Mouse (Mus musculus): ENCODE data around the gene Rps8. TPM values are rescaled to one million over a fixed set of nuclear protein-coding genes. Genes with fewer than 3 reads are reported as not detected.

The Rps8 gene
- polyA plus RNA-seq, 1 experiment from 2014 or later: 478 TPM

DNA sequence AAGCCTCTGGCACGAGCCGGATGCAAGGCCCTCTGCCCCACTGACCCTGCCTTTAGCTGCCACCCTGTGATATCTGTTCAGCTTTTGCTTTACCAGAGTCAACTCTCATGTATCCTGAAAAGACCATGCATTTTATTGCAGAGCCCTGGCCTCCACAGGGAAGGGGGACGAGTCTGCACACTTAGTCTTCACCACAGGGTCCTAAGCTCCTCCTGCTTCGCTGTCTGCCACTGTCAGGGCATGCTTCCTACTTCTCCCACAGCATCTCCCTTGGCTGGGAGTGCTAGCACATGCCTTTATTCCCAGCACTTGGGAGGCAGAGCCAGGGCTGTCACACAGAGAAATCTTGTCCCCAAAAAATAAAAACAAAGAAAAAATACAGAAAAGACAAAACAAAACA is 5.1 kb upstream of the Rps8 start:
- H3K9ac ChIP-seq (replicated peaks): no peak overlapping the region
- H3K27ac ChIP-seq (replicated peaks): no peak overlapping the region
- WGBS: 71% methylated on average over 4 of the region's 4 CpGs
- H3K4me3 ChIP-seq: no peak overlapping the region
- no peaks in the 10 kb centered on the region for H3K9me3 ChIP-seq
- no peak overlapping the region for H3K4me2 ChIP-seq (replicated peaks)
- H3K4me1 ChIP-seq: 0 out of 2 replicates have a peak, but pooled peaks cover 4% of the 10 kb centered on the region
- no peaks in the 10 kb centered on the region for H3K27me3 ChIP-seq
- 0 out of 2 replicates have a peak, but pooled peaks have one; percentile 63 for ATAC-seq (replicated peaks)
- peaks cover 17% of the 10 kb centered on the region for H3K36me3 ChIP-seq

DNA sequence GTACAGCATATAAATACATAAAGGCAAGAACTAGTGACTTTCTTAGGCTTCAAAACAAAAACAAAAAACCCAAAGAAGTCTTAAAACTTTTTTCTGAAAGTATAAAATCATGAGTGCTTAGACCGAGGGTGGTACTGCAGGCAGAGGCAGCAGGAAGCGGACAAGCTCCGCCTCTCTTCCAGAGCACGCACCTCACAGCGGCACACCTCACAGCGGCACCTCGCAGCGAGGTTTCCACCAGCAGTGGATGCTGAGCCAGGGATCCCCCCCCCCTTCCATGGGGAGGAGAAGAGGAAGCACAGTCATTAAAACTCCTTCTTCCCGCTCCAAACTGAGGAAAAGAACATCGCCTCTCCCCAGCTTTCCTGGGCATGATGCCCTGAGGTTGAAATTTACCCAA is 3.6 kb upstream of the Rps8 start:
- H3K4me1 ChIP-seq: peaks cover 11% of the 10 kb centered on the region
- no peaks in the 10 kb centered on the region for H3K27me3 ChIP-seq
- no peak overlapping the region for H3K9ac ChIP-seq (replicated peaks)
- H3K4me2 ChIP-seq (replicated peaks): no peak overlapping the region
- no peak overlapping the region for H3K27ac ChIP-seq (replicated peaks)
- no peaks in the 10 kb centered on the region for H3K9me3 ChIP-seq
- no peak for ATAC-seq (replicated peaks)
- peaks cover 4% of the 10 kb centered on the region; the same call in 1 of the 2 replicates for H3K36me3 ChIP-seq
- 80% methylated on average over 10 of the region's 10 CpGs for WGBS
- H3K4me3 ChIP-seq: no peak overlapping the region

DNA sequence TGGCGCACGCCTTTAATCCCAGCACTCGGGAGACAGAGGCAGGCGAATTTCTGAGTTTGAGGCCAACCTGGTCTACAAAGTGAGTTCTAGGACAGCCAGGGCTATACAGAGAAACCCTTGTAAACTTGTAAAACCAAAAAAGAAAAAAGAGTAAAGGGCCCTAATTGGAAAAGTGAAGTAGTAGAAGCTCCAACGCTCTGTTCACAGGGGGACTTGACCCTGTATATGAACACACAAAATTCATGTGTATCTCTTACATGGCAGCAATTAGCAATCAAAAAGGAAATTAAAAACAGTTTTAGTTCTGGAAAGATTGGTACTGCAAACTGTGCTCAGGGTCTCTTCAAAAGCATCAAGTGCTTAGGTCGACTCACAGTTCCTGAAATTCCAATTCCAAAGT is 329 bp upstream of the Rps8 start:
- peak overlapping the region; percentile 92 for H3K27ac ChIP-seq (replicated peaks)
- H3K4me2 ChIP-seq (replicated peaks): peak overlapping the region; percentile 87
- peaks cover 25% of the 10 kb centered on the region for H3K4me1 ChIP-seq
- H3K9ac ChIP-seq (replicated peaks): peak overlapping the region; percentile 99
- peak overlapping the region; percentile 95 for H3K4me3 ChIP-seq
- peaks cover 26% of the 10 kb centered on the region for H3K36me3 ChIP-seq
- no peak for ATAC-seq (replicated peaks)
- no peaks in the 10 kb centered on the region for H3K9me3 ChIP-seq
- 30% methylated on average over 6 of the region's 6 CpGs for WGBS
- H3K27me3 ChIP-seq: no peaks in the 10 kb centered on the region

DNA sequence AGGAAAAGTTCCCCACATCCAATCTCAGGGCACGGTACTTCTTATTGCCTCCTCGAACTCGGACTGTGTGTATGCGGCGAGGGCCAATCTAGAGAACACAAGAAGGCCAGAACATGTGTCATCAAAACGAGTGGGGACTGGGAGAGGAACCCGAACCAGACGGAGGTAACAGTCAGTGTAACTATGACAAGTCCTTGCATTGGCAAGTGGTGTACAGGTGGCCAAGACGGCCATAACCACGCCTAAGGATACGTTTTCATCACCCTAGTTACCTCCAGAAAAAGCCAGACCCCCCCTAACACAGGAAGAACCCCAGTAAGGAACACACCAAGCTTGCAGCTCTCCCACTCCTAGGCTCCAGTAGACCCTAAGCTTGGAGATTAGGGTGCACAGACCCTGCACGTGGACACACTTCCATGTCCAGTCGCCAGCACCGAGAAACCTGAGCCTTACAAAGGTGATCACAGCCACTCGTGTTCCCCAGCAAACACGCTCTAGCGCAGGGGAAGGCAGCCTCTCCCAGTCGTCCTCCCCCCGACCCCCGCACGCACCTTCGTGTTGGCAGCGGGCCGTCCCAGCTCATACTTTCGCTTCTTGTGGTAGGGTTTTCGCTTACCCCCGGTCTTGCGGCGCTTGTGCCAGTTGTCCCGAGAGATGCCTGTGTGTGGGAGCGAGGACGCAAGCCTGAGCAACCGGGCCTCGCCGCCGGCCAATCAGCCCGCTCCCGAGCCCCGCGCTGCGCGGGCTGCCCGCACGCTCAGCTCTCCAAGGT is 837 bp downstream of the Rps8 start:
- ATAC-seq (replicated peaks): peak; percentile 22; the same call in 1 of the 2 replicates
- Histone ChIP-seq H3K9me3 (no peaks in the 10 kb centered on the region), H3K4me2 (replicated peaks) (peak overlapping the region; percentile 87), H3K27ac (replicated peaks) (peak overlapping the region; percentile 92), H3K4me3 (peak overlapping the region; percentile 95), H3K36me3 (peaks cover 37% of the 10 kb centered on the region), H3K27me3 (no peaks in the 10 kb centered on the region), H3K4me1 (peaks cover 25% of the 10 kb centered on the region), H3K9ac (replicated peaks) (peak overlapping the region; percentile 99)
- 2% methylated on average over 44 of the region's 44 CpGs for WGBS

DNA sequence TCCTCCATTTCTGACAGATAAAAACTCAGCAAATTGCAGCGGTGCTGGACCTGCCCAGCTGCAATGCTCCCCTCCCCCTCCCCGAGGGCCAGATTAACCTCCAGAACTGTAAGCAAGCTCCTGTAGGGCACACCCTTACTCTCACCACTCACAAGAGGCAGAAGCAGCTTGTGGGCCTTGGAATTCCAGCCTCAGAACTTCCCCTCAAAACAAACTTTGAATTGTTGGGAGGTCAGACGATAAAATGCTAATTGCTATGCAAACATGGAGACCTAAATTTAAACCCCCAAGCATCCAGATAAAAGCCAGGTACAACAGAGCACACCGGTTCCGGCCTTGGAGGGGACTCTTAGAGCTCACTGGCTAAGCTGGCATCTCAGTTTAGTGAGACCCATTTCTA is 3.3 kb downstream of the Rps8 start:
- no peaks in the 10 kb centered on the region for H3K27me3 ChIP-seq
- H3K4me2 ChIP-seq (replicated peaks): no peak overlapping the region
- peaks cover 25% of the 10 kb centered on the region for H3K4me1 ChIP-seq
- no peak for ATAC-seq (replicated peaks)
- no peak overlapping the region for H3K9ac ChIP-seq (replicated peaks)
- peaks cover 51% of the 10 kb centered on the region for H3K36me3 ChIP-seq
- H3K27ac ChIP-seq (replicated peaks): no peak overlapping the region
- no peak overlapping the region for H3K4me3 ChIP-seq
- 82% methylated on average over 5 of the region's 5 CpGs for WGBS
- no peaks in the 10 kb centered on the region for H3K9me3 ChIP-seq

GRCm38 (mm10) chr4:117151416-117151815 is 4.6 kb downstream of the Rps8 start:
- Histone ChIP-seq H3K9ac (replicated peaks) (no peak overlapping the region), H3K27me3 (no peaks in the 10 kb centered on the region), H3K9me3 (no peaks in the 10 kb centered on the region), H3K4me2 (replicated peaks) (no peak overlapping the region), H3K36me3 (peaks cover 51% of the 10 kb centered on the region), H3K4me3 (no peak overlapping the region), H3K4me1 (peaks cover 23% of the 10 kb centered on the region), H3K27ac (replicated peaks) (no peak overlapping the region)
- ATAC-seq (replicated peaks): no peak
- 96% methylated on average over 1 of the region's 1 CpGs for WGBS

DNA sequence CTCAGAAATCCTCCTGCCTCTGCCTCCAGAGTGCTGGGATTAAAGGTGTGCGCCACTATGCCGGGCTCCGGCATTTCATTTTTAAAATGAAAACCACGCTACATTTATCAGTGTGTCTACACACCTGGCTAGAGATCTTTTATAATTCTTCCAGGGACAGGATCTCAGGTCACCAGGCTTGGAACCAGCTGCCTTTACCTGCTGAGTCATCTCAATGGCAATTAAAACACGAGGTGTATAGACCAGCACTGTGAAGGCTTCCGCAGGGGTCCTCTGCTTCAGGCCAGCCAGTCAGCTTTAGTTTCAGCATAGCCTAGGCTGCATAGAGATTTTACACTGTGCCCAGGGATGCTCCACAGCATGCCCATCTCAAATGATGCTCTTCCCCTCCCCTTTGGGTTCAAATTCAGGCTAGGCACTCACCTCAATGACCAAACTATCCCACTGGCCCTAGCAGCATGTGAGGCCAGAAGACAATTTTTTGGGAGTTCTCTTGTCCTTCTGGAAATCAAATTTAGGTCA is 5.8 kb downstream of the Rps8 start:
- H3K36me3 ChIP-seq: peaks cover 51% of the 10 kb centered on the region
- no peak for ATAC-seq (replicated peaks)
- 89% methylated on average over 6 of the region's 6 CpGs for WGBS
- H3K27me3 ChIP-seq: no peaks in the 10 kb centered on the region
- peaks cover 20% of the 10 kb centered on the region for H3K4me1 ChIP-seq
- no peak overlapping the region for H3K27ac ChIP-seq (replicated peaks)
- no peak overlapping the region for H3K9ac ChIP-seq (replicated peaks)
- no peaks in the 10 kb centered on the region for H3K9me3 ChIP-seq
- no peak overlapping the region for H3K4me3 ChIP-seq
- no peak overlapping the region for H3K4me2 ChIP-seq (replicated peaks)

GRCm38 (mm10) chr4:117149291-117150211 is 6.5 kb downstream of the Rps8 start:
- H3K4me3 ChIP-seq: no peak overlapping the region
- no peak; the same call in 1 of the 2 replicates for ATAC-seq (replicated peaks)
- no peaks in the 10 kb centered on the region for H3K9me3 ChIP-seq
- WGBS: 71% methylated on average over 6 of the region's 6 CpGs
- no peak overlapping the region for H3K9ac ChIP-seq (replicated peaks)
- no peak overlapping the region for H3K27ac ChIP-seq (replicated peaks)
- H3K4me1 ChIP-seq: peaks cover 13% of the 10 kb centered on the region
- H3K36me3 ChIP-seq: peaks cover 51% of the 10 kb centered on the region
- H3K27me3 ChIP-seq: no peaks in the 10 kb centered on the region
- H3K4me2 ChIP-seq (replicated peaks): no peak overlapping the region

DNA sequence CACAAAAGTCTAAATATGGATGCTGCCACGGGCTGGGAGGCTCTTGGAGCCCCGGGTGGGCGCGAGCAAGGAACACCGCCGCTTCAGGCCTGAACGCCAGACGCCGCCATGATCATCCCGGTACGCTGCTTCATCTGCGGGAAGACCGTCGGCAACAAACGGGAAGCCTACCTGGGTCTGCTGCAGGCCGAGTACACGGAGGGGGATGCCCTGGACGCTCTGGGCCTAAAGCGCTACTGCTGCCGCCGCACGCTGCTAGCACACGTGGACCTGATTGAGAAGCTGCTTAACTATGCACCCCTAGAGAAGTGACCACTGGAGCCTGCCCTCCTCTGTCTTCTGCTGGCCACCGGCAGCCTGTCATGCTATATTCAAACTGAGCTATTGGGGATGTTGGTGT is 7.2 kb downstream of the Rps8 start:
- no peak overlapping the region for H3K27ac ChIP-seq (replicated peaks)
- 69% methylated on average over 24 of the region's 24 CpGs for WGBS
- H3K36me3 ChIP-seq: peaks cover 47% of the 10 kb centered on the region
- peaks cover 6% of the 10 kb centered on the region; the same call in 1 of the 2 replicates for H3K4me1 ChIP-seq
- H3K9me3 ChIP-seq: no peaks in the 10 kb centered on the region
- no peak overlapping the region for H3K4me3 ChIP-seq
- H3K9ac ChIP-seq (replicated peaks): no peak overlapping the region
- ATAC-seq (replicated peaks): no peak
- no peaks in the 10 kb centered on the region for H3K27me3 ChIP-seq
- no peak overlapping the region for H3K4me2 ChIP-seq (replicated peaks)

DNA sequence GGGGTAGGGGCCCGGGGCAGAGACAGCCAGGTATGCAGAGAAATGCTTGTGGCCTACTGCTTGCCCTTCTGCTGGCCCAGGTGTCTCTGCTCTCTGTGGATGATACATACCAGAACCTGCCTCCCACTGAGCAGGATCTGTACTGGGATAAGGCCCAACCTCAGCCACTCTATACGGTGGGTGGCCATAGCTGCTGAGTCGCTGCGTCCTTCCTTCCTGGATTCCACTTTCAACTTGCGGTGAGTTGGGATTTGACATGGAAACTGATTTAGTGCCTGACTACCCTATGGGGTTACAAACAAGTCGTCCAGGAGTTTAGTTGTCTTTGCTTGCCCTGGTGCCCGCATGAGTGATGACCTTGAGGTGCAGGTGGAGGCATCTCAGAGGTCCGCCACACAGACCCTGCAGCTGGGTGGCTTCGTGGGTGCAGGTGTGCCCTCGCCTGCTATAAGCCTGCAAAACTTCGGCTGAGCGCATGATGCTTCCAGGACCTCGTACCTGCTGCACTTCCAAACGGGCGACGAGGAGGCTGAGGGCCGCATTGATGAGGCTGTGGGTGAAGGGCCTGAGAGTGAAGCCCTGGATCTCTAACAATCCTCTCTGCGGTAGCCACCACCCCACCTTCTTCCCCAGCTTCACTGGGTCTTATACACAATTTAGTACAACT is 7.9 kb downstream of the Rps8 start:
- Histone ChIP-seq H3K27ac (replicated peaks) (no peak overlapping the region), H3K9me3 (no peaks in the 10 kb centered on the region), H3K27me3 (no peaks in the 10 kb centered on the region), H3K4me3 (no peak overlapping the region), H3K9ac (replicated peaks) (no peak overlapping the region), H3K4me1 (peaks cover 2% of the 10 kb centered on the region; the same call in 1 of the 2 replicates), H3K36me3 (peaks cover 40% of the 10 kb centered on the region), H3K4me2 (replicated peaks) (no peak overlapping the region)
- no peak for ATAC-seq (replicated peaks)
- WGBS: 88% methylated on average over 18 of the region's 18 CpGs

DNA sequence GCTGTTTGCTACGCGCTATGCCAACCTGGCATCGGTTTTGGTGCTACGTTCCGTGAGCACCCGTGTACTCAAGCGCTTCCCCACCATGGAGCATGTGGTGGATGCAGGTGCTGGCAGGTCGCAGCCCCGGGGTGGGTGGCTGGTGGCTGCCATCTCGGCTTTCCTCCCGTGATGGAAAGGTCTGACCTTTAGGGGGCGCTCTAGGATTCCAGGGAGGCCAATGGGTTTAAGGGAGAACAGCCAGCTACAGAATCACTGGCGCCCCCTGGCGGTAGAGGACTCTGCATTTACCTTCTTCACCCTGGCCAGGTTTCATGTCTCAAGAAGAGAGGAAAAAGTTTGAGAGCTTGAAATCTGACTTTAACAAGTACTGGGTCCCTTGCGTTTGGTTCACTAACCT is 9.9 kb downstream of the Rps8 start:
- WGBS: 36% methylated on average over 15 of the region's 15 CpGs
- Histone ChIP-seq H3K4me2 (replicated peaks) (no peak overlapping the region), H3K4me1 (no peaks in the 10 kb centered on the region), H3K9me3 (no peaks in the 10 kb centered on the region), H3K4me3 (no peak overlapping the region), H3K27me3 (no peaks in the 10 kb centered on the region), H3K27ac (replicated peaks) (no peak overlapping the region), H3K9ac (replicated peaks) (no peak overlapping the region), H3K36me3 (peaks cover 23% of the 10 kb centered on the region)
- ATAC-seq (replicated peaks): no peak

Data from forebrain, embryonic 15.5 days (tissue).